Mouse (Mus musculus): ENCODE results near the gene Slc25a54.

Gene Slc25a54

DNA sequence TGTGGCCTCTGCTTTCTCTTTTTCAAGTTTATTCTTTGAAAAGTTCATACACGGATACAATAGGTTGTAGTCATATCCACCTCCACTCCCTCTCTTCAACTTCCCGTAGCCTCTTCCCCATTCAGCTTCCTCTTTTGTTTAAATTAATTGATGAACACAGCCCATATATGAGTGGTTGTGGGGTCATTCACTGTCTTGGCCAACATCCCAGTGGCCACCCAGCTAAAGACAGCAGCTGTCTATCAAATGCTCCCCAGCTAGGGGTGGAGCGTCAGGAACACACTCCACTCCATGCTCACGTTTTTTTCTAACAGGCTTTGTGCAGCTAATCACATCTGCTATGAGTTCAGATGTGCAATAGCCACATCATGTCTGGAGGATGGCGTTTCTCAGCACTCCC is 49.5 kb downstream of the Slc25a54 start:
- no peak for DNase-seq

GRCm38 (mm10) chr3:109132966-109133365 is 52.7 kb downstream of the Slc25a54 start:
- DNase-seq: no peak

DNA sequence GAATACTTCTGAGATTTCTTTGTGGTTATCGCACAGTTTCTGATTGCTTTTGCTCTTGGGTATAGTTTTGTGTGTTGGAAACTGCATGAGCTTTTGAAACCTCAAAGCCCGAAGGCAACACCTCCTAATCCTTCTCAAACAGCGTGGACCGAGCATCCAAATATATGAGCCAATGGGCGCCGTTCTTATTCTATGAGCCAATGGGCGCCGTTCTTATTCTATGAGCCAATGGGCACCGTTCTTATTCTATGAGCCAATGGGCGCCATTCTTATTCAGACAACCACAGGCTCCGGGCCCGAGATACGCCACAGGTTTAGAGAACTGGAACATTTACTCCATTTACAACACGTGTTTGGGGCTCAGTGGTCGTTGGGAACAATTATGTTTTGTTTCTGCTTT is 53.8 kb downstream of the Slc25a54 start:
- DNase-seq: no peak

DNA sequence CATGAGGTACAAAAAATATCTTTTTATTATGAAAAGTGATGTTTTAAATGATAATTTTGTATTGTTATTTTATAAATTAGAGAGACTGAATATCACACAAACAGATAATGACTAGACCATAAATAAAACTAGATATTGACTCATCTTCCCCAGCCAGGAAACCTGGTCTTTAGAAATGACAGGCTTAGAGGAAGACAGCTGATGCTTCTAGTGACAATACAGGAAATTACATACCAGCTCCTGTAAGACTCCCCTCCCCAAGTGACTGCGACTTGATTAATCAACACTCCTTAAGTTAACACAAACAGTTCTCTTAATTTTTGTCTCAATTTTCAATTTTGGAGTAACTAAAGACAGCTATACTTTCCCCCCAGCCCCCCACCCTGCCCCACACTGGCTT is 55.1 kb downstream of the Slc25a54 start:
- no peak for DNase-seq

DNA sequence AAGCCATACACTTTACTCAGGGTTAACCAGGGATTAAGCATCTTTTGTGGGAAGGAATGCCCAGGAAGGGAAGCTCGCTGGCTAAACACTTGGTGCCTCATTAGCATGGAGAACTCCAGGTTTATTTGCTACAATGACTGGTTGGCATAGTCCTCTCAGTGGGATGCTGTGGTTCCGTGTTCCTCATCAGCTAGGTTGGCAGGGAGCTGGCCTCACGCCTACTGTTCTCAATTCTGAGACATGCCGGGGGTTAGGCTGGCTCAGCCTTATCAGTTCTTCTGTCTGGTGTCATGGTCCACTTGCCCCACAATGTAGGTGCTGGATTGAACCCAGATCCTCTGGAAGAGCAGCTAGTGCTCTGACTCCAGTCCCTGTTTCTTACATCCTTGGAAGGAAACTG is 72.3 kb downstream of the Slc25a54 start:
- no peak for DNase-seq

DNA sequence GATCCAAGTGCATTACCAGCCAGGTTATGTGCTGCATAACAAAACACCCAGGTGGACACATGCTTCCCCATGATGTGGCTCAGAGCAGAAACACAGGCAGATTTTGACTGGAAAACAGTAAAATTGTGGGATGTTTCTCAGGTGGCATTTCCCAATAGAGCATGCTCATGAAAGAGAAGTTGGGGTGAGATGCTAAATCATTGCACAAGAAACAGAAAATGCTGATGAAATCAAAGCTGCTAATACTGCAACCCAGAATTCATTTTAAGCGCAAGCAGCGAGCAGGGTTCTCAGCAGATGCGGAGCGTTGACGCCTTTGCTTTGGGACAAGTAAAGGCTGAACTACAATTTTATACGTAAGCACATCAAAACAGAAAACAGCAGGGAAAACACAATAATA is 73.1 kb downstream of the Slc25a54 start:
- DNase-seq: no peak

- DNase-seq: no peak
These were observed 75.8 kb downstream of the Slc25a54 start for GRCm38 (mm10) chr3:109155926-109156669.

GRCm38 (mm10) chr3:109157481-109157880 is 77.2 kb downstream of the Slc25a54 start:
- DNase-seq: no peak

DNA sequence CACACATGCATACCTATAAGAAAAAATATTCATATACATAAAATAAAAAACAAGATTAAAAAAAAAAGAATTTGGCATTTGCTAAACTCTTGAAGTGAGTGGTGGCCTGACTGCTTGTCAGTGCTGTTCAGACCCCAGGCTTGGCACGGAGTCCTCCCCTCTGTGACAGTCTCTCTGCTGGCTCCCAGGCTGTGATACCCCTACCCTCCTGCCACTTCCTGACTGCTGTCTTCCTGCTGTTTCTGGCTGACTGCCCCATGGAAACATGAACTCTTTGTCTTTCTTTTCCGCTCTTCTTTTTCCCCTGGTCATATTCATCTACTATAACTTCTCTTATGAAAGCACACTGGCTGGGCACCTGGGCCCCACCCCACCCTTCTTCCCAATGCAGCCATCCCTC is 83.8 kb downstream of the Slc25a54 start:
- no peak for DNase-seq

DNA sequence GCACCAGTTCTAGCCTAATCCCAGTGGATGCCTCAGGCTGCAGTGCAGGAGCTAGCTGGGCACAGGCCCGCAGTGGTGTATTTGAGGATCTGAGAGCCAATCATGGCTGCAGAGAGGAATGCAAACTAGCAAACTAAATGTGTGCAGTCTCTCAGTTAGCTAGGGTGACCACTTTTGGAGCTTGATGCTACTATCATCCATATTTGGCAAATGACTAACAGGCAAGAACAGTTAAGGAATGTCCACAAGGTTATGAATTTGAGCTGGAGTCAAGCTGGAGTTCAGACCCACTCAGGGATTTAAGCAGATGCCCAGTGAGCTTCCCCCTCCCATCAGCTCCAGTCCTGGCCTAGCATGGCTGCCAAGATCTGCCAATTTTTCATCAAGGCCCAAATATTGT is 84.4 kb downstream of the Slc25a54 start:
- no peak for DNase-seq

DNA sequence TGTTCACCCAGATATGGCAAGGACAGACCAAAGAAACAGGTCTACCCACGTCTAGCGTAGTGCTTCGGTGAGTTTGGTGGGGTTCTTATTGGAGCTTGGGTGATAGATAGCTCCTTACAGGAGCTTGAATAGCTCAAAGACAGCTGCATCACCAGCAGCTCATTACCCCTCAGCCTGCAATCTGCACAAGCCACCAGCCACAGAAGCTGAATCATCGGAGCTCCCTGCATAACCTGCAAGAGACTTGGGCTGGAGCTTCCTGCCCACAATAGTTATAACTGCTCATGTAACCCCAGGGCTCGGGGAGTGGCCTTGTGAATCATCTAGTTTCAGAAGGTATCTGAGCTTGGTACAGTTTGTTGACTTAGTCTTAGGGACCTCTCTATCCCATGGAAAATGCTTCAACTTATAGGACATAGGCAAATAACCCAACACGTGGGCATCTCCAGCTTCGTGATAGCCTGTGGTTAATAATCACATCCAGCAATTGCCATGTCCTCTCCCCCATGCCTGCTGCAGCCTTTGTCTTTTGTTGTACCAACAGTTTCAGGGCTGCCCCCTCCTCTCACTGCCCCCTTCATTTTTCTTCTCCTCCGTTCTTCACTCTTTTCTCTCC is 85.1 kb downstream of the Slc25a54 start:
- no peak for DNase-seq
